Mouse (Mus musculus) heart, adult 9 months (tissue): ENCODE data around the gene Hist2h3c2.
"Not testable (repeated sequence)": the region's sequence is repeated elsewhere in the genome, so short reads cannot be mapped to it uniquely, and the experiment has no call there.

ENCODE experiments used
- DNase-seq, 2 experiments: peaks; one replicate each; pipeline ENCODE4 v3.0.0; 2022; ENCODE audit warnings: low spot score in 2 of 2

Hist2h3c2 gene

DNA sequence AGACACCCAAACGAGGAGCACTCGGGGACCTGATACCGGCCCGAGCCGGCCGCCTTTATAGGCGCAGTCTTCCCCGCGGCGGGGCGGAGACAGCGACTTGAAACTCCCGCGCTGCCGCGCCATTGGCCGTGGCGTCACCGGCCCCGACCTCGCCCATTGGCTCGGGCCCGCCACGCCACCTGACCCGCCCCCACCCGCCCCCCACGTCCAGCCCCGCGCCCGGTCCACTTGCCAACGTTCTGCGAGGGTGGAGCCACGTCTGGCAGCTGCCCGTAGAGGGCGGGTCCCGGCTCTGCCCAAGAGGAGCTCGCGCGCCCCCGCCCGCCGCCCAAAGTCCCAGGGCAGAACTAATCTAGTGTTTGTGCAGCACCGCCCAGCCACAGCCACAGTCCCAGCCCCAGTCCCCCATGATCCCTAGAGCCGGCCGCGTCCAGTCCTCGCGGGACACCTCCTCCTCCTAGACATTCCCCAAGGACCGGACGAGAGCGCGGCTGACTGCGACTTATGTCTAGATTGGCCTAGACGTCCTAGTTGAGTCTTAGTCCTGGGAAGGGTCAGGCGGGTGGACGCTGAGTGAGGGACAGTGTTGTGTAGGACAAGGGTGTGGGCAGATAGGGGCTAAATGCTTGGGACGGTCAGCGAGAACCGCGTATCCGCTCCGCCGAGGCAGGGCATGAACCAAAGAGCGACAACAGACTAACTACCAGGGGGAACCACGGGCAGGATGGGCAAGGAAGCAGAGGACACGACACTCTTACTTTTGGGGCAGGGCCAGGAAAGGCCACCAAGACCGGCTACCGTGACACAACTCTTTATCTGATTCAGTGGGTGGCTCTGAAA, at the start of gene Hist2h3c2:
Hist2h3c2 (minus strand) TSS at position 174 of the 840 bp plus-strand sequence.
- DNase-seq: peak; percentile 46 to 61

DNA sequence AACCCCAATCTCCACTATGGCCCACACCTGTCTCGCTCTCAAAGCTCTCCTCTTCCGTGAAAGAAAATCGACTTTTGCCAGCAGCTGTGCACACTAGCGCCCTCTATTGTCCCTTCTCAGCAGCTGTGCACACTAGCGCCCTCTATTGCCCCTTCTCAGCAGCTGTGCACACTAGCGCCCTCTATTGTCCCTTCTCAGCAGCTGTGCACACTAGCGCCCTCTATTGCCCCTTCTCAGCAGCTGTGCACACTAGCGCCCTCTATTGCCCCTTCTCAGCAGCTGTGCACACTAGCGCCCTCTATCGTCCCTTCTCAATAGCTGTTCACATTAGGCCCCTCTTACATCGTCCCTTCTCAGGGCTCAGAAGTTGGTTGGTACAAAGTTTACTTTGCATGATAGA, 48.4 kb upstream of the Hist2h3c2 start:
- not testable (repeated sequence) for DNase-seq

DNA sequence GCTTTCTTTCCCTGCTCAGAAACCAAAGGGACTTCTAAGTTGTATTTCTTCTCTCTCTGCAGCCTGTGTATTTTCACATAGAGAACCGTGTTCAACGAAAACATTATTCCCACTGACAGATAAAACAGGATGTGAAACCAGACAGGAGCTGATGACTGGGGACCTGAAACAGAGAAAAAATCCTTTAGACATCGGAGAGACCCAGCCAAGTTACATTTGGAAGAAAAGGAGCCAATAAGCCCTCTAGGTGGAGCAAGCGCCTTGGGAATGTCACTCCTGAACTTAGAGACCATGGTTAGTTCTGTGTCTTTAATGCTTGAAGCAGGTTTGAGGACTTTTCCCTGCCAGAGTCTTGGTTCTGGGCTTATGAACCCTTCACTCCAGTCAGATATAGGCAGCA, 45.5 kb upstream of the Hist2h3c2 start:
- no peak for DNase-seq

DNA sequence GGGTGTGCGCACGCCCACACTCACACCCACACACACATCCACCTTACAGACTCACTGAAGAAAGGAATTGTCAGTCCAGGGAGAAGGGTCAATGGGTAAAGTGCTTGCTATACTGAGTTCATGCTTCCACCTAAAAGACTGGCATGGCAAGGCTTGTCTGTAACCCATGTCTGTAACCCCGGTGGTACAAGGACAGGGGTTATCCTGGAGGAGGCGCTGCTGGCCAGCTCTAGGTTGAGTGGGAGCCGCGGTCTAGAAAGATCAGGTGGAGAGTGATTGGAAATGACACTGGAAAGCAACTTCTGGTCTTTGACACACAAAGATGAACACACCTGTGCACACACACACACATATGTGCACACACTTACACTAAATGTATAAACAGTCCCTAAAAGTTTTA, 41.7 kb upstream of the Hist2h3c2 start:
- DNase-seq: no peak

DNA sequence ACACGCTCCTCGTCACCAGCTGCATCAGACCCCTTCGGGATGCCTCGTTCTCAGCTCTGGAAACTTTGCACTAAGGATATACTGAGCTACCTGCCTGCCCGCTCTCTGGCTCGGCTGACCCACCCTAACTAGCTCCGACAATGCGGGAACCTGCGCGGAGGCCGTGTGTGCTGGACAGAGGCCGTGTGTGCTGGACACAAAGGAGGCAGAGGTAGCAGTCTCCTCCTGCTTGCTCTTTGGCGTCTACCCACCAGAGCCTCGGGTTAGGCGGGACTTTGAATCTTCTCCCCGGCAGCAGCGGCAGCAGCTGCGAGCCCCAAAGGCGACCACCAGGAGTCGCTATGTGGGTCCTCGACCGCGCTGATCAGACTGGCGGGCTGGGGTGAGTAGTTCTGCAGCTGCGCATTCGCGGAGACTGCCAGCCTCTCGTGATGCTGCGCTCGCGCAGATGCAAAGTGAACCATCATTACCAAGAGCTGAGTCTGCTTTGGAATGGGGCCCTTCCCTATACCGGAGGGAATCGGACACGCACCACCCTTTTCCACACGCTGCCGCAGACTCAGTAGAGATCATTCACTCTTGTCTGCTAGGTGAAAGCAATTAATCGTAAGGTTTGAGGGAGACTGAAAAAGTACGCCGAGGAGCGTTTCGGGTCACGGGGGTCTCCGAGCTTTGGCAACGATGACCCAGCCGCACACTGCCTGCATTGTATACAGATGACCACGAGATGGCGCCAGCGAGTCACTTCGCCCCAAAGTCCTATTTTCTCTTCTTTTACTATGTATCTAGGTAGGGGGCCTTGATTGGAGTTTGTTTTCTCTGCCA, 39.1 kb upstream of the Hist2h3c2 start:
- DNase-seq: peak; percentile 91 to 92

DNA sequence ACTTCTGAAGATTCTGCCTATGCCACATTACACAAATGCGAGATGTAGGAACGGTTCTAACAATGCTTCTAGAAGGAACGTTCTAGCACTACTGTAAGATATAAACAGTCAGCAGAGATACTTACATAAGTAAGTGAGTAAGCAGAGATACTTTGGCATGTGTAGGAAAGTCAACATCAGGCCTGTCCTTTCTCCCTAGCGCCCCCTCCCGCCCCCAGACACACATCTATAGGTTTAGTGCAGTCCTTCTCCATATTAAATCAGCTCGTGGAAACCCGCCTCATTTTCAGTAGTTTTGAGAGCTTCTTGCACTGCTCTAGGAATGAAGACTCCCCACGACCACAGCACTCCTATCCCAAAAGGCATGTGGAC, 38.5 kb upstream of the Hist2h3c2 start:
- DNase-seq: peak in 1 of 2 experiments; percentile 11

DNA sequence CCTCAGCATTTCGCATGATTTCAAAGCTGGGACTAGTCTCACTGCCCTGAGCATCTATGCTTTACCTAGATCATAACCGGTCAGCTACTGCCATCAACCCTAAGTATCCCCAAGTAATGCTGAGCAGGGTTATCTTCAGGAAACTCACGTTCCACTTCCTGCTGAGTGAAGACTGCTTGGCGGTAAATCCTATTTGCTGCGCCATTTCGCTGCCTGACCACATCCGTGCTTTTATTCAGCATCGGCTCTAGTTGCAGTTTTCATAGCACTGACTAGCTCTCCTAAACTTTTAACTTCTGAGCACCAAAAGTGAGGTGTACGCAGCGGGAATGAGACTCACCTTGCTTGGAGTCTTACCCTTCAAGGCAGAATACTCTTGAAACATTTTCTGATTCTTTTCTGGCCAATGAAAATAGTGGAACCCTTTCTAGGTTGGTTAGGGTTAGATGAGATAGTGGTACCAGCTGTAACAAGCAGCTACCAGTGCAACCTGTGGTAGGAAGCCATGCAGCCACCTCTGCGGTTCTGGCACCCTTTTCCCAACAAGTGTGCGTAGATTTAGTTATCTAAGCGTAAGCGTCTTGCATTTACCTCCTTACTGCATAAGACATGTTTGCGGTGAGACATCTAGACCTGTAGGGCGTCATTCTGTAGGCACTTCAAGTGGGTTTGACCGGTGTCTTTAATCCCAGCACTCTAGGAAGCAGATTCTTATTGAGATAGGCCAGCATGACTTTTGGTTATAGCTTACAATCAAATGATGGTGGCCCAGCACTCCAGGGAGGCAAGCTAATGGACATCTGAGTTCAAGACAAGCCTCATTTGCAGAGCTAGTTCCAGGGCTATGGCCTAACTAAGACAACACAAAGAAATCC, 34.9 kb upstream of the Hist2h3c2 start:
- DNase-seq: no peak

DNA sequence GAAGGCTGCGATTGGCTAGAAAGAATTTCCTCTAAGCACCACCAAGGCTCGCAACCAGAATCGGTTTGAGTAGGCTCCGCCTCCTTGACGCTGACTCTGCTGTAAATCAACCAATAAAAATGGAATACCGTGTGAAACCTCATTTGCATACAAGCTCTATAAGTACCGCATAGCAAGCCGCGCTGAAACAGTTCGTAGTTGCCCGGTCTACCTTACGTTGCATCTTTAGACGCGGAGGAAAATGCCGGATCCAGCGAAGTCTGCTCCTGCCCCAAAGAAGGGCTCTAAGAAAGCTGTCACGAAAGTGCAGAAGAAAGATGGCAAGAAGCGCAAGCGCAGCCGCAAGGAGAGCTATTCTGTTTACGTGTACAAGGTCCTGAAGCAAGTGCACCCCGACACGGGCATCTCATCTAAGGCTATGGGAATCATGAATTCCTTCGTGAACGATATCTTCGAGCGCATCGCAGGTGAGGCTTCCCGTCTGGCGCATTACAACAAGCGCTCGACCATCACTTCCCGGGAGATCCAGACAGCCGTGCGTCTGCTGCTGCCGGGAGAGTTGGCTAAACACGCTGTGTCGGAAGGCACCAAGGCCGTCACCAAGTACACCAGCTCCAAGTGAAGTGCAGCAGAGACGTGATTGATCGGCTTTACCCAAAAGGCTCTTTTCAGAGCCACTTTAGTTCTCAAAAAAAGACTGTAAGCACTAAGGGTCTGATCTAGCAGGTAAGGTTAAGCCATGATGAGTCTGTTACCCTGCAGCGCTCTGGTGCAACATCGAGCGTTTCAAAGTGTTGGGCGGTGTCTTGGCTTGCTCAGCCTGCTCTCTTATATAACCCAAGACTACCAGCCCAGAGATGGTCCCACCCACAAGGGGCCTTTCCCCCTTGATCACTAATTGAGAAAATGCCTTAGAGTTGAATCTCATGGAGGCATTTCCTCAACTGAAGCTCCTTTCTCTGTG, 30.9 kb upstream of the Hist2h3c2 start, which contains the start of gene Hist2h2bb:
Hist2h2bb (plus strand) TSS at position 242 of the 964 bp plus-strand sequence.
- peak; percentile 96 to 97 for DNase-seq

DNA sequence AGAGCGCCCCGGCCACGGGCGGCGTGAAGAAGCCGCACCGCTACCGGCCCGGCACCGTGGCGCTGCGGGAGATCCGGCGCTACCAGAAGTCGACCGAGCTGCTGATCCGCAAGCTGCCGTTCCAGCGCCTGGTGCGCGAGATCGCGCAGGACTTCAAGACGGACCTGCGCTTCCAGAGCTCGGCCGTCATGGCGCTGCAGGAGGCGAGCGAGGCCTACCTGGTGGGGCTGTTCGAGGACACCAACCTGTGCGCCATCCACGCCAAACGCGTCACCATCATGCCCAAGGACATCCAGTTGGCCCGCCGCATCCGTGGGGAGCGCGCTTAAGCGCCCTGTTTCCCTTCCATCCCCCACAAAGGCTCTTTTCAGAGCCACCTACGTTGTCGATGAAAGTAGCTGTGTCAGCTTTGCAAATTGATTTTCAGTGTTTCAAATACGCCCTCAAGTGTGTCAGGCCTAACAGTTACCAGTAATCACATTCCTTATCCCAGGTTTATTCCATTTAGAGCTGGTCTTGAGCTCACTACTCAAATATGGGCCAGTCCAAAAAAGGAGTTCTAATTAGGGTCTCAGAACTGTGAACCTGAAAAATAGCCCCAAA, 29.9 kb upstream of the Hist2h3c2 start:
- not testable (repeated sequence) for DNase-seq

DNA sequence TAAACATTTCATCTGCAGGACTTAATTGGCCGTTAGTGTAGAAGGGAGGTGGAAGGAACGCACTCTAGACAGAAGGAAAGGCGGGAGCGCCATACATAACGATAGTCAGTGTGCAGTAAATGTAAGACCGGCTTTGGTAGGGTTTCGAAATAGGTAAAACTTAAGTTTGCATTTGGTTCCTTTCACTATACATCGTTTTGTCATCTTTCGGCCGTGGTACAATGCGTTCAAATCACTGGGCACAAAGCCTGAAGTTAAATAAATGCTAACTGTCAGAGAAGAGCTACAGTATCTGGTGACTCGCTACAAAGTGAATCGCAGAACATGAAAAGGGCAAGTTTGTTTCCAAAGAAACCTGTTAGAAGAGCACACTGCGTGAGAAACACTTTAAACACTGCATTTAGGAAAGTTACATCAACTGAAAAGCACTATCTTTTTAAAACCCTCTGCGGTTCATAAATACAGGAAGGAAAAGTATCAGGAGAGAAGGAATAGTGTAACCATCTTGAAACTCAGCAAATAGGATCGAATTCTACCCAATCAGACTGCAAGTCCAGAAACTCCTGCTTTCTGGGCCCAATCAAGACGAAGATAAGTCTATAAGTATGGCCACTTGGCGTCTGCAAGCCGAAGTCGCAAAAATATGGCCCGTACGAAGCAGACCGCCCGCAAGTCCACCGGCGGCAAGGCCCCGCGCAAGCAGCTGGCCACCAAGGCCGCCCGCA, 29.3 kb upstream of the Hist2h3c2 start, which contains the start of gene Hist2h3b:
Hist2h3b (plus strand) TSS at position 604 of the 725 bp plus-strand sequence.
- DNase-seq: peak; percentile 83 to 92

DNA sequence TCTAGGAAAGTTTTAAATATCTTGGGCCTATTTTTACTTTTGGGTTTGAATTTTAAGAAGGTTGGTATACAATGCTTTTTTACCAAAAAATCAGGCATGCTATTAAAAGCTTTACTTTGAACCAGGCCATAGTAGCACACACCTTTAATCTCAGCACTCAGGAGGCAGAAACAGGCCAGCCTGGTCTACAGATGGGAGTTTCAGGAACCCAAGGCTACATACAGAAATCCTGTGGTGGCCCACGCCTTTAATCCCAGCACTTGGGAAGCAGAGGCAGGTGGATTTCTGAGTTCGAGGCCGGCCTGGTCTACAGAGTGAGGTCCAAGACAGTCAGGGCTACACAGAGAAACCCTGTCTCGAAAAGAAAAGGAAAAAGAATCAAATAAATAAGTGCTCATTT, 28.6 kb upstream of the Hist2h3c2 start:
- DNase-seq: no peak

DNA sequence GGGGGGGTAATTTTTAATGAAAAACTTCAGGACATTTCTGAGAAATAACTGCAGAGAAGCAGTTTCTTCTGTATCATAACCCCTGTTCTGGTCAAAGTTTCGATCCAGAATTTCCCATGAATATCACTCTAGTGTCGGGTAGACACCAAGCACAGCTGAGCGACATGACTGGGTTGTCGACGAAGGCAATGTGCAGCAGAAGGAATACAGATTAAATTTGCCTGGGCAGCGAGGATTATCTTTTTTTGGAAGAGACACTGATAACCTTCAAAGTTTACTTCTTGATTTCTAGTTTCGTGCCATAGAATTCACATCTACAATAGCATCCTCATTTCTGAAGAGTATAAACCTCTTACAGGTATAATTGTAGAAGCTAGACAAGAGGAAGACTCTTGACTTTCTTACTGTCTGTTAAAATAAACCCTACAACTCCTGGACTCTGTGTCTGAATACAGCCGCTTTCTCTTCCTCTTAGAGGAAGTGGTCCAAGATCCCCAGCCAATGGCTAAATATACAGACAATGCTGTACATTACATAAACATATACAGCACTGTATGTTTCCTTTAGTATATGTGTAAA, 27.3 kb upstream of the Hist2h3c2 start:
- DNase-seq: no peak

DNA sequence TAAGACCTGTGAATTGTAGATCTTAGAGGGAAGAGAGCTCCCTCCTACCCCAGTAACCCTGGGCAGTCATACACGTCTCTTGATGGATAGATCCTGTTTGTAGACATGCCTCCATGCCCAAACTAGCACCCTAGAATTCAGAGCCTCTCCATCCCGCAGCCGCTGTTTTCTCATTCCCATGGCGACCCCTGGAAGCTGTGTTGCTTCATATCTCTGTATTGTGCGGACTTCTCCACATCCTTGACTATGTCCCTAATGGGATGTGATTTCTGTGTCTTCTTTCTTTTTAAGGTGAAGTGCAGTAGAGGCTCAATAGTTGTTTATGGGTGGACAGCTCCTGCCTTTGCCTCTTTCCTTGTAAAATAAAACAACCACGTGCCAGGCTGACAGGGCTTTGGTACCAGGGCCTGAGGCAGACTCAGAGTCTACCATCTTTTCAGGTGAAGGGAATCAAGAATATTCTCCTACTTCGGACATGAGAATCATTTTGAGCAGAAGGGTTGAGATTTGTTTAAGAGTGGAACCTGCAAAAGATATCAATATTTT, 25.6 kb upstream of the Hist2h3c2 start:
- DNase-seq: no peak

DNA sequence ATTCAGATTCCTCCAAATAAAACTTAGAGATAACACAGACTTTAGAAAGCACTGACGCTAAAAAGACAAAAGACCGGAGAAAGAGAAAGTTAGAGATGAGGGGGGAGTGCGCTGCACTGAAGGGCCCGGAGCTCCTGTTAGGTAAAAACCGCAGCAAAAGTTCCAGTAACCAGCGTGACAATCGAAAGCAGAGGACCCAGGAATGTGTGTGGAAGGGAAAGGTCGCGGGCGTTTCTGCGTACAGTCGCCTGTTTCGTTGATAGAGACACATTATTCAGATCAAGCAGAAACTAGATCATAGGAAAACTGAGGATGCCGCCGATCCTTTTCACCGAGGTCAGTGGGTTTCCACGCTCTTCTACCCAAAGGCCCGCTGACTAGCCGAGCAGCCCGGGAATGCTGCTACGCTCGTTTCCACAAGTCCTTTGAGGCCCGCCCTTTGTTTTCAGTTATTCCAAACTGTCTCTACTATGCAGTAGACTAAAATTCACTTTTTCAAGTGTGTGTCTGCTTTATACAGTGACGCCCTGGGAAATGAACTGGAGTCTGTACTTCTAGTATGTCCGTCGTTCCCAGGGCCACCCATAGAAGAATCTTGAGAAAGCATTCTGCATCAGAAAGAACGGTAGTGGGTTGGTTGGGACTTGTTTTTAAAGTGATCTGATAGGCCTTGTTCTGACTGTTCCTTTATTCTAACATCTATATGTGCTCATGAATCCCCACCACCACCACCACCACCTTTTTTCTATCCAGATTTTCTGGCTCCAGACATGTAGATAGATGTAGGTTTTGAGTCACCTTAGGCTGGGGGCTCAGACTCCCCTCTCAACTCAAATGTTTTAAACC, 24.9 kb upstream of the Hist2h3c2 start:
- no peak for DNase-seq

DNA sequence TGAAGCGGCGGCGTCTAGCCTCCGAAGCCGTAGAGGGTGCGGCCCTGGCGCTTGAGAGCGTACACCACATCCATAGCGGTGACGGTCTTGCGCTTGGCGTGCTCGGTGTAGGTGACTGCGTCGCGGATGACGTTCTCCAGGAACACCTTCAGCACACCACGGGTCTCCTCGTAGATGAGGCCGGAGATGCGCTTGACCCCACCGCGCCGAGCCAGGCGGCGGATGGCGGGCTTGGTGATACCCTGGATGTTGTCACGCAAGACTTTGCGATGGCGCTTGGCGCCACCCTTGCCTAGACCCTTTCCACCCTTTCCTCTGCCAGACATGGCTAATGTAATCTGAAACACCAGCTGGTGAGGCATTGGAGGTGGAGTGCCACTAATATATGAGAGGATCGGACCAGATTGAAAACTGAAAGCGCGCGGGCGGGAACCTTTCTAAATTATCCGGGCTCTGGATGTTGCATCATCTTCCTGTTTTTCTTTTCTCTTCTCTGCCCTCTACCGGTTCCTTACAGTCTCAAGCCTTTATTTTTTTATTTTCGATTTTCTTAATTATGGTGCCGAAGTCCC, 24.1 kb upstream of the Hist2h3c2 start, which contains the start of gene Hist2h4:
Hist2h4 (minus strand) TSS at position 333 of the 572 bp plus-strand sequence.
- DNase-seq: peak; percentile 99

DNA sequence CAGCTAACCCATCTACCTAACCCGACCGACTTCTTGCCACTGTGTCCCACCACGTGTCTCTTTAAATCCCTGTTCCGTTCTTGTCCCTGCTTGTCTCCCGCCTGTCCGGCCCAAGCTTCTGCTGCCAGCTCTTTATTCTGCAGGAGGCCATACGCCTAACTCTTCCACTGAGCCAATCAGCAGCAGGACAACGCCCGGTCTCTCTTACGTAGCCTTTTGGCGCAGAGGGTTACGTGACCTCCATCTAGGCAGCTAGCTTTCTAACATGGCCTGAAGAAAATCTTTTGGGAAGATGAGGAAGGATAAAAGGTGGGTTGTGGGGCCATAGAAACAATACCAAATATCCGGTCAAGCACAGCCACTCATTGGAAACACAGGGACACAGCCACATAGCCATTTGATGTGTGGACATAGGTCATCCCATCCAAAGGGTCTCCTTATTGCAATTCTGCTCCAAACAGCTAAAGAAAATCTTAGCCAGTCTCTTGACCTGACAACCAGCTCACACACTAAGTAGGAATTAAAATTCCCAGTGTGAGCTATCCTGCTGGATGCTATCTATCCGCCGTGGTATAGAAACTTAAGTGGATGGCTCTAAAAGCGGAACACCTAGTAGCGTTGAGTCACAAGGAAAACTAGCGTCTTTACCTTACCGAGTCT, 23.4 kb upstream of the Hist2h3c2 start:
- DNase-seq: peak; percentile 94 to 95

DNA sequence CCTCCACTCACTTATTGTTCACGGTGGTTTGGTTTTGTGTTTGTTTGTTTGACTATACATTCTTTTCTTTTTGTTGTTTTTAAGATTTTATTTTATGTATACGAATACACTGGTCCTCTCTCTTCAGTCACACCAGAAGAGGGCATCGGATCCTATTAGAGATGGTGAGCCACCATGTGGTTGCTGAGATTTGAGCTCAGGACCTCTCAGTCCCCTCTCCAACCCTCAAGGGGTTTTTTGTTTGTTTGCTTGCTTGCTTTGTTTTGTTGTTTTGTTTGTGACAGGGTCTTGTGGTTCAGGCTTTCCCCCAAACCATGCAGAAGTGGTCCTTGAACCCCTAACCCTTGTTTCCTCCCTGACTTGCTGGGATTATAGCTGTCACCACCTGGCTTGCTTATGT, 22.7 kb upstream of the Hist2h3c2 start:
- no peak for DNase-seq
